Mouse (Mus musculus) forebrain, embryonic 13.5 days (tissue): Measurements from ENCODE around the gene AC161166.1. TPM values are rescaled to one million over a fixed set of nuclear protein-coding genes. Genes with fewer than 3 reads are reported as not detected.
A peak's percentile ranks its signal among the peaks of the same experiment; 100 is the strongest.

Experiments
- ATAC-seq: fragments of 200-750 bp; cut with Nextera tagmentation; 2 replicates; pipeline ENCODE4 v1.8.0; 2017
- H3K27ac ChIP-seq: fragments of 300-500 bp; sonication (generic); 2 replicates; pipeline ENCODE4 v1.5.1; 2015; ENCODE audit warnings: inconsistent platforms, mild to moderate bottlenecking, moderate library complexity
- H3K27me3 ChIP-seq: fragments of 300-500 bp; sonication (generic); 2 replicates; pipeline ENCODE4 v1.6.1; 2015; ENCODE audit warnings: mild to moderate bottlenecking, inconsistent platforms
- H3K36me3 ChIP-seq: fragments of 300-500 bp; sonication (generic); 2 replicates; pipeline ENCODE4 v1.6.1; 2015; ENCODE audit warnings: mild to moderate bottlenecking, inconsistent platforms; ENCODE audit not compliant: poor library complexity, severe bottlenecking
- H3K4me1 ChIP-seq: fragments of 300-500 bp; sonication (generic); 2 replicates; pipeline ENCODE4 v1.6.1; 2015; ENCODE audit warnings: inconsistent platforms
- H3K4me2 ChIP-seq: fragments of 300-500 bp; sonication (generic); 2 replicates; pipeline ENCODE4 v1.6.1; 2015; ENCODE audit warnings: inconsistent platforms, mild to moderate bottlenecking, moderate library complexity
- H3K4me3 ChIP-seq: fragments of 300-500 bp; sonication (generic); 2 replicates; pipeline ENCODE4 v1.5.1; 2015; ENCODE audit warnings: mild to moderate bottlenecking, inconsistent platforms
- H3K9ac ChIP-seq: fragments of 300-500 bp; sonication (generic); 2 replicates; pipeline ENCODE4 v1.6.1; 2015; ENCODE audit warnings: mild to moderate bottlenecking, inconsistent platforms
- H3K9me3 ChIP-seq: fragments of 300-500 bp; sonication (generic); replicated peaks from 2 replicates; pipeline ENCODE4 v1.6.1; 2016; ENCODE audit warnings: inconsistent platforms
- WGBS: fragments of 180-500 bp; shearing (Covaris S2); methylation state at CpG from one replicate; pipeline ENCODE4 v1.1.7; 2015; 5-methylcytosine and 5-hydroxymethylcytosine counted together
- polyA plus RNA-seq: library from polyadenylated mRNA; unstranded; fragments of >200 nt; fragmentation: Nextera tagmentation; extraction: Ambion mirVana; gene quantifications from 2 replicates; pipeline ENCODE4 v1.2.1, GENCODE M21; 2015

Gene AC161166.1
- polyA plus RNA-seq, 1 experiment from 2014 or later, result 0.97 TPM

DNA sequence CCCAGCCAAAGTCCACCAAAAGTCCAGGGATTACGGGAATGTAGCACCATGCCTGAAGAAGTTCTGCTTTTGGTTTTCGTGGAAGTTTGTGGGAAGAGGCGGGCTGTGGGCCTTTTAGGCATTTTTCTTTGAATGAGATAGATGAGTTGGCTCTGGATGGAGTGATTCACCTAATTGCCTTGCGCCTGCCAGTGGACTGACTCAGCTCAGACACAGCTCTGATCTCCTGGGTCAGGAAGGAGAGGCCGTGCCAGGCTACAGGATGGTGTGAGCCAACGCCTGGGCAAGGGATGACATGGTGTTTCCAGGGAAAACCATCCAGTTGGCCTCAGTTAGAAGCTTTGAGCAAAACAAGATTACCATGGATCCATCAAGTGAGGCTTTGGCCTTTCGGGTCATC lies 41.9 kb downstream of the AC161166.1 start:
- peaks cover 4% of the 10 kb centered on the region for H3K9me3 ChIP-seq
- peaks cover 5% of the 10 kb centered on the region for H3K4me1 ChIP-seq
- no peak overlapping the region for H3K4me3 ChIP-seq
- H3K4me2 ChIP-seq, result no peak overlapping the region
- H3K9ac ChIP-seq, result no peak overlapping the region
- no peak overlapping the region for H3K27ac ChIP-seq
- WGBS, result 94% methylated on average over 7 of the region's 7 CpGs
- no peaks in the 10 kb centered on the region for H3K36me3 ChIP-seq
- ATAC-seq, result no peak
- no peaks in the 10 kb centered on the region for H3K27me3 ChIP-seq

GRCm38 (mm10) chr7:24469126-24469525 lies 43.1 kb downstream of the AC161166.1 start:
- no peaks in the 10 kb centered on the region for H3K4me1 ChIP-seq
- H3K27me3 ChIP-seq, result 0 out of 2 replicates have a peak, but pooled peaks cover 1% of the 10 kb centered on the region
- H3K27ac ChIP-seq, result no peak overlapping the region
- no peaks in the 10 kb centered on the region for H3K36me3 ChIP-seq
- H3K9ac ChIP-seq, result no peak overlapping the region
- H3K9me3 ChIP-seq, result peaks cover 4% of the 10 kb centered on the region
- no peak overlapping the region for H3K4me2 ChIP-seq
- H3K4me3 ChIP-seq, result no peak overlapping the region
- ATAC-seq, result no peak
- WGBS, result 82% methylated on average over 3 of the region's 3 CpGs

- H3K27ac ChIP-seq, result no peak overlapping the region
- whole genome bisulfite sequencing, result 83% methylated on average over 5 of the region's 5 CpGs
- peaks cover 6% of the 10 kb centered on the region; the same call in 1 of the 2 replicates for H3K27me3 ChIP-seq
- H3K36me3 ChIP-seq, result no peaks in the 10 kb centered on the region
- peaks cover 4% of the 10 kb centered on the region for H3K9me3 ChIP-seq
- no peak overlapping the region for H3K9ac ChIP-seq
- no peak overlapping the region for H3K4me3 ChIP-seq
- ATAC-seq, result no peak
- H3K4me1 ChIP-seq, result peaks cover 4% of the 10 kb centered on the region; the same call in 1 of the 2 replicates
- no peak overlapping the region for H3K4me2 ChIP-seq
These were observed 44.4 kb downstream of the AC161166.1 start for GRCm38 (mm10) chr7:24467886-24468285.

- Histone ChIP-seq H3K9me3 (peaks cover 4% of the 10 kb centered on the region), H3K4me1 (peaks cover 9% of the 10 kb centered on the region), H3K27ac (no peak overlapping the region), H3K27me3 (peaks cover 11% of the 10 kb centered on the region; the same call in 1 of the 2 replicates), H3K36me3 (no peaks in the 10 kb centered on the region), H3K9ac (no peak overlapping the region), H3K4me2 (no peak overlapping the region), H3K4me3 (no peak overlapping the region)
- no peak for ATAC-seq
- 95% methylated on average over 6 of the region's 6 CpGs for WGBS
These were observed 45.4 kb downstream of the AC161166.1 start for GRCm38 (mm10) chr7:24466835-24467234.

DNA sequence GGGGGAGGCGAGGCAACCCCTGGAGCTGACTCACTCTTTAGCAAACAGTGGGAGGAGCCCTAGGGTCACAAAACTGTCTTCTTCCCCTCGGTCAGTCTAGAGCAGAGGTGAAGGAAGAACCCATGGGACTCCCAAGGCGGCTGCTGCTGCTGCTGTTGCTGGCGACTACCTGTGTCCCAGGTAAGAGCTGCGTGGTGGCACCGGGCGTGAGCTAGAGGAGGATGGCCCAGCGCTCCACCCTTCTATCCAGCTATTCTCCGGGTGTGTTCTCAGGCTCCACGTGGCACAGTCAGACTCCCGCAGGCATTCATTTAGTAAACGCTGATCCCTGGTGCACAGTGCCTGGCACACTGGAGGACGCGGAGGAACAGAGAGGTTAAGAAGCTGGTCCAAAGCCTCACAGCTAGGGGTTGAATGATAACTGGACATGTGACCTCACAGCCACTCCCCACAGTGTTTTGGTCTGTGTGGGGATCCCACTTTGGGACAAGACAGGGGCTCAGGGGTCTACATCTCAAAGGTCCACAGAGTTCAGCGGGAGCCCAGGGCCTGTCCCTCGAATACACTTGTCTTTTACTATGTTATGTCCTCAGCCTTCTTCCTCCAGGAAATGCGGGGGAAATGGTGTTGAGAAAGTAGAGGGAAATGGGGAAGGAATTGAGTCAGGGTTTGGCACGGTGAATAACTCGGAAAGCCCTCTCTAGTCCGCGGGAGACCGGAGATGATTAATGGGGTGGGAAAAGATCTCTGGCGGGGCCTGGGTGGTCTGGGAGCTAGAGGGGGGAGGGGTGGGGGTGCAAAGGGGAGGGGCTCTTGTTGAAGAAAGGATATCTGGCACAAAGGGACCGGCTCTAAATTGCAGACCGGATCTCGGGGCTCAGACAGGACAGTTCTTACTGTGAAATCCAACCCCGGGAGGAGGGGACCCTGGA lies 49.6 kb downstream of the AC161166.1 start, which contains the start of gene Plaur:
Gene Plaur (plus strand): TSS at position 97 of the 932 bp plus-strand sequence.
- Histone ChIP-seq H3K9ac (no peak within 1 kb of the TSS), H3K27ac (no peak within 1 kb of the TSS), H3K27me3 (peaks cover 16% of the 10 kb centered on the region; the same call in 1 of the 2 replicates), H3K4me1 (peaks cover 9% of the 10 kb centered on the region), H3K36me3 (no peaks in the 10 kb centered on the region), H3K9me3 (no peaks in the 10 kb centered on the region), H3K4me3 (no peak within 1 kb of the TSS), H3K4me2 (peak within 1 kb of the TSS; percentile 19; the same call in 1 of the 2 replicates)
- ATAC-seq, result peak; percentile 24; the same call in 1 of the 2 replicates
- 7% methylated on average over 25 of the region's 27 CpGs for WGBS

DNA sequence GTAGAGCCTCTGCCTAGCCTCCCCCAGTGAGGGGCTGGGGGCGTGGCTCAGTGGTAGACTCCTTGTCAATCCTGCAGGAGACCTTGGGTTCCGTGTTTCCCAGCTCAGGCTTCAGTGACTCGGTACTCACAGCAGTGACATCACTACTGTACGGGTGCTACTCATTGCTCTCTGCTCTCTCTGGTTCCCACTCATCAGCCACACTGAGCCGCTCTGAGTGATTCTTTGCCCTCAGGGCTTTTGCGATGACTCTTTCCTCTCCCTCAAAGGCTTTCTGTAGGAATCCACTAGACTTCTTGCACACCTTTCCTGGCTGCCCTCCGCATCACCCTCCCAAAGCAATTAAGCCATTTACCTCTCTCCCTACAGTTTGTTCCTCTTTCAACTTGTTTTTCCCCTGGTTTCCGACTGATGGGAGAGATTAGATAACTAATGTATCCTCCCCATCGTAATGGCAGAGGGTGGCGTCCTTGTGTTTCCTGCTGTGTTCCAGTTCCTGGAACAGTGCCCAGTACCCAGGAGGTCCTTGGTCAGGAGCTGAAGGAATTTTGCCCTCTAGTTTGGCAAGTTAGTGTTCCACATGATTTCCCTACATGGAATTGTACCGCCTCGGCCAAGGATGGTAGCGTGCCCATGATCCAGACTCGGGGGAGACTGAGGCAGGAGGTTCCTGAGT lies 50.7 kb downstream of the AC161166.1 start:
- no peak for ATAC-seq
- Histone ChIP-seq H3K4me3 (no peak overlapping the region), H3K27ac (no peak overlapping the region), H3K9ac (no peak overlapping the region), H3K4me1 (peaks cover 9% of the 10 kb centered on the region), H3K9me3 (no peaks in the 10 kb centered on the region), H3K27me3 (peaks cover 16% of the 10 kb centered on the region; the same call in 1 of the 2 replicates), H3K36me3 (no peaks in the 10 kb centered on the region), H3K4me2 (no peak overlapping the region)
- WGBS, result 75% methylated on average over 14 of the region's 14 CpGs

Other genes with a start within 250 kb of the AC161166.1 start
- 9.3 and 9.4 TPM in 2 replicates for gene Zfp93, start 242.0 kb downstream of the AC161166.1 start, polyA plus RNA-seq
- 44.0 and 46.2 TPM in 2 replicates for gene Zfp61, start 211.2 kb downstream of the AC161166.1 start, polyA plus RNA-seq
- gene Zfp94, start 195.8 kb downstream of the AC161166.1 start, polyA plus RNA-seq, result 20.1 and 20.9 TPM in 2 replicates
- gene Tescl, start 178.5 kb downstream of the AC161166.1 start, polyA plus RNA-seq, result not detected in 2 replicates
- not detected in 2 replicates for gene Lypd5, start 163.3 kb downstream of the AC161166.1 start, polyA plus RNA-seq
- gene Kcnn4, start 142.2 kb downstream of the AC161166.1 start, polyA plus RNA-seq, result 0.40 and 0.44 TPM in 2 replicates
- 25.7 and 30.4 TPM in 2 replicates for gene Smg9, start 112.8 kb downstream of the AC161166.1 start, polyA plus RNA-seq
- gene Irgc1, start 60.2 kb downstream of the AC161166.1 start, polyA plus RNA-seq, result 0.15 TPM in 1 of 2 replicates, not detected in the other
- 1.3 TPM in 2 replicates for gene Plaur, start 50.0 kb downstream of the AC161166.1 start, polyA plus RNA-seq
- gene Cadm4, start 30.4 kb downstream of the AC161166.1 start, polyA plus RNA-seq, result 45.8 and 47.0 TPM in 2 replicates
- gene Zfp428, start 5.4 kb downstream of the AC161166.1 start, polyA plus RNA-seq, result 214 and 220 TPM in 2 replicates
- gene Irgq, start 18.2 kb upstream of the AC161166.1 start, polyA plus RNA-seq, result 15.1 and 17.4 TPM in 2 replicates
- gene Pinlyp, start 33.7 kb upstream of the AC161166.1 start, polyA plus RNA-seq, result not detected in 2 replicates
- 89.6 and 99.1 TPM in 2 replicates for gene Xrcc1, start 33.8 kb upstream of the AC161166.1 start, polyA plus RNA-seq
- gene Ethe1, start 75.1 kb upstream of the AC161166.1 start, polyA plus RNA-seq, result 16.8 and 16.9 TPM in 2 replicates
- 4.7 and 5.1 TPM in 2 replicates for gene Zfp575, start 75.2 kb upstream of the AC161166.1 start, polyA plus RNA-seq
- gene Phldb3, start 98.3 kb upstream of the AC161166.1 start, polyA plus RNA-seq, result not detected in 2 replicates
- gene Lypd3, start 124.1 kb upstream of the AC161166.1 start, polyA plus RNA-seq, result 0.14 TPM in 1 of 2 replicates, not detected in the other
- gene Tex101, start 164.2 kb upstream of the AC161166.1 start, polyA plus RNA-seq, result not detected in 2 replicates
- gene BC049730, start 196.8 kb upstream of the AC161166.1 start, polyA plus RNA-seq, result not detected in 2 replicates
- gene Gm4763, start 214.5 kb upstream of the AC161166.1 start, polyA plus RNA-seq, result not detected in 2 replicates
- gene Cd177, start 247.9 kb upstream of the AC161166.1 start, polyA plus RNA-seq, result 0.05 and 0.10 TPM in 2 replicates